Mouse (Mus musculus): Measurements from ENCODE around the gene Styx. TPM values are rescaled to one million over a fixed set of nuclear protein-coding genes. Genes with fewer than 3 reads are reported as not detected.

Styx gene
- polyA plus RNA-seq, 2 experiments from 2014 or later = 18.3 to 23.8 TPM

GRCm38 (mm10) chr14:45469446-45469845, 118.6 kb downstream of the Styx start:
- no peak for ATAC-seq

Other genes starting within 250 kb of the Styx start
- gene Gpr137c, start 131.4 kb upstream of the Styx start, polyA plus RNA-seq (2017; shearing (Covaris generic)) = under 1 TPM; 0.46 to 0.98 TPM
- 10 to 100 TPM; 16.4 to 17.0 TPM for gene Txndc16, start 130.8 kb upstream of the Styx start, polyA plus RNA-seq (2017; shearing (Covaris generic))
- 10 to 100 TPM; 17.8 to 28.1 TPM for gene Ero1l, start 32.3 kb upstream of the Styx start, polyA plus RNA-seq (2017; shearing (Covaris generic))
- gene Psmc6, start 21.3 kb upstream of the Styx start, polyA plus RNA-seq (2017; shearing (Covaris generic)) = 100 to 1,000 TPM; 131 to 179 TPM
- gene Gnpnat1, start 53.8 kb downstream of the Styx start, polyA plus RNA-seq (2017; shearing (Covaris generic)) = 10 to 100 TPM; 68.3 to 79.2 TPM
- not detected for gene Fermt2, start 179.0 kb downstream of the Styx start, polyA plus RNA-seq (2017; shearing (Covaris generic))

Measured in CD4-positive, CD25-positive, alpha-beta regulatory T cell, adult 4 months (primary cell).